Comparison of ENCODE assay signal across 15 mouse cellular contexts in genomic region chr11:88112078-88112477, GRCm38 (mm10). TPM values are rescaled to one million over a fixed set of nuclear protein-coding genes. Genes with fewer than 3 reads are reported as not detected.
A peak's percentile ranks its signal among the peaks of the same experiment; 100 is the strongest.
DNase-seq lines count a peak whose midpoint lies in the region; ATAC-seq and TF ChIP-seq lines count a peak whose summit lies in the region.
"Had no signal": no experiment of that assay in that cellular context is flagged by ENCODE, and none has a peak within 500 bp of the region (broad histone marks: within the 10 kb centered on the region; RNA-seq: fewer than 3 reads in every experiment).

No protein-coding gene starts in this region.

- H3K27me3 ChIP-seq in heart, embryonic 14.5 days (ENCODE audit: control insufficient read depth, insufficient read depth, low read length): no peaks in the 10 kb centered on the region
- H3K27me3 ChIP-seq in midbrain, embryonic 10.5 days (ENCODE audit: low read depth, poor library complexity, severe bottlenecking): no peaks in the 10 kb centered on the region
- H3K27me3 ChIP-seq in midbrain, postnatal 0 days (ENCODE audit: insufficient read depth, low read length): no peaks in the 10 kb centered on the region
- no peaks in the 10 kb centered on the region for H3K27me3 ChIP-seq in limb, embryonic 11.5 days (ENCODE audit: control insufficient read depth, insufficient read depth, low read length)

- peak overlapping the region; percentile 31 to 59; a peak in 3 of 4 replicates for H3K27ac ChIP-seq in heart, embryonic 14.5 days (replicated peaks in 1 of 2; ENCODE audit: control insufficient read depth in 1 of 2, insufficient read depth in 1 of 2, low read depth in 2 of 2, low read length in 2 of 2)
- H3K27ac ChIP-seq in midbrain, embryonic 10.5 days (replicated peaks): peak overlapping the region; percentile 57
- no peak overlapping the region for H3K27ac ChIP-seq in midbrain, postnatal 0 days (ENCODE audit: low read depth, low read length)
- 0 out of 2 replicates have a peak overlapping the region, but pooled peaks have one; percentile 14 for H3K27ac ChIP-seq in limb, embryonic 11.5 days (replicated peaks; ENCODE audit: low read depth, low read length)
- H3K27ac ChIP-seq: kidney, postnatal 0 days; macrophage had no signal

- H3K4me1 ChIP-seq in heart, embryonic 14.5 days (ENCODE audit: control insufficient read depth in 2 of 2, insufficient read depth in 2 of 2, low read length in 2 of 2): peaks cover 50 to 59% of the 10 kb centered on the region in 2 experiments
- H3K4me1 ChIP-seq in midbrain, embryonic 10.5 days: peaks cover 88% of the 10 kb centered on the region
- H3K4me1 ChIP-seq in midbrain, postnatal 0 days (ENCODE audit: insufficient read depth, low read length): peaks cover 6% of the 10 kb centered on the region; the same call in 1 of the 2 replicates
- H3K4me1 ChIP-seq in limb, embryonic 11.5 days (ENCODE audit: control insufficient read depth, insufficient read depth, low read length): peaks cover 19% of the 10 kb centered on the region

- H3K4me3 ChIP-seq in heart, embryonic 14.5 days (ENCODE audit: control insufficient read depth in 1 of 2, insufficient read depth in 1 of 2, low read depth in 1 of 2, low read length in 2 of 2): no peak overlapping the region
- H3K4me3 ChIP-seq in midbrain, embryonic 10.5 days: no peak overlapping the region
- H3K4me3 ChIP-seq in midbrain, postnatal 0 days (ENCODE audit: low read depth, low read length): no peak overlapping the region
- no peak overlapping the region for H3K4me3 ChIP-seq in limb, embryonic 11.5 days (ENCODE audit: low read depth, low read length)

- no peaks in the 10 kb centered on the region for H3K36me3 ChIP-seq in heart, embryonic 14.5 days (ENCODE audit: control insufficient read depth, insufficient read depth, low read length)
- peaks cover 5% of the 10 kb centered on the region for H3K36me3 ChIP-seq in midbrain, embryonic 10.5 days
- no peaks in the 10 kb centered on the region for H3K36me3 ChIP-seq in midbrain, postnatal 0 days (ENCODE audit: insufficient read depth, low read length)
- no peaks in the 10 kb centered on the region for H3K36me3 ChIP-seq in limb, embryonic 11.5 days (ENCODE audit: control insufficient read depth, insufficient read depth, low read length)

- TF ChIP-seq CTCF in midbrain, postnatal 0 days (IDR thresholded peaks at IDR 0.05): no peak

- ATAC-seq in heart, embryonic 14.5 days (ENCODE audit: insufficient number of reproducible peaks, insufficient read depth, low FRiP score, low read depth): no peak
- no peak for ATAC-seq in midbrain, postnatal 0 days (ENCODE audit: low FRiP score)
- ATAC-seq in limb, embryonic 11.5 days (ENCODE audit: insufficient number of reproducible peaks, low FRiP score, low TSS enrichment, low read depth): no peak
- ATAC-seq: CD4-positive, CD25-positive, alpha-beta regulatory T cell, adult 4 months; inflammation-experienced regulatory T-cells, adult 6 months had no signal

- 48% methylated on average over 13 of the region's 13 CpGs for WGBS in heart, embryonic 14.5 days
- WGBS in midbrain, embryonic 10.5 days: 54% methylated on average over 13 of the region's 13 CpGs
- whole genome bisulfite sequencing in midbrain, postnatal 0 days: 56% methylated on average over 13 of the region's 13 CpGs
- WGBS in limb, embryonic 11.5 days: 48% methylated on average over 13 of the region's 13 CpGs

- no peaks in the 10 kb centered on the region for H3K9me3 ChIP-seq in heart, embryonic 14.5 days (ENCODE audit: control insufficient read depth, low read length)
- no peaks in the 10 kb centered on the region for H3K9me3 ChIP-seq in midbrain, embryonic 10.5 days (replicated peaks)
- no peaks in the 10 kb centered on the region for H3K9me3 ChIP-seq in midbrain, postnatal 0 days (ENCODE audit: low read length)
- no peaks in the 10 kb centered on the region for H3K9me3 ChIP-seq in limb, embryonic 11.5 days (ENCODE audit: control insufficient read depth, low read length)

- intact Hi-C loops in heart, postnatal 25 days (cut with DNase I): no loop called here

- no peak overlapping the region for H3K4me2 ChIP-seq in heart, embryonic 14.5 days (ENCODE audit: low read length)
- H3K4me2 ChIP-seq in midbrain, postnatal 0 days (ENCODE audit: low read depth, low read length, poor library complexity, severe bottlenecking): no peak overlapping the region
- H3K4me2 ChIP-seq in limb, embryonic 11.5 days (ENCODE audit: low read depth, severe bottlenecking): no peak overlapping the region
- H3K4me2 ChIP-seq: lung, embryonic 14.5 days had no signal

- no peak for DNase-seq in heart, postnatal 25 days (ENCODE audit: low spot score)
- no peak for DNase-seq in midbrain, embryonic 10.5 days (ENCODE audit: low spot score)
- no peak for DNase-seq in midbrain, postnatal 0 days (ENCODE audit: low spot score)
- peak; percentile 57 for DNase-seq in adrenal gland, postnatal 10 days
- DNase-seq in limb, embryonic 11.5 days (ENCODE audit: low spot score): no peak
- no peak for DNase-seq in kidney, adult 11 months
- DNase-seq: cerebellum, adult 11-12 months; layer of hippocampus, adult 9-11 months; lung, embryonic 14.5 days; right cerebral cortex, postnatal 4 days had no signal

- H3K9ac ChIP-seq in heart, embryonic 14.5 days (ENCODE audit: low read length): peak overlapping the region; percentile 50; the same call in 1 of the 2 replicates
- H3K9ac ChIP-seq in midbrain, postnatal 0 days (replicated peaks; ENCODE audit: low read length, poor library complexity, severe bottlenecking): no peak overlapping the region
- no peak overlapping the region for H3K9ac ChIP-seq in limb, embryonic 11.5 days (ENCODE audit: low read length)
- H3K9ac ChIP-seq: lung, embryonic 14.5 days had no signal

RNA-seq across cellular contexts. Expression of gene Cuedc1, which starts 14.2 kb away (rescaled TPM):
- 14.3 and 17.0 TPM in 2 replicates for polyA plus RNA-seq in heart, embryonic 14.5 days (2014; fragmentation: Nextera tagmentation; extraction: Ambion mirVana)
- 10 to 100 TPM; 50.4 to 55.1 TPM for total RNA-seq in heart, postnatal 25 days (2021)
- 26.4 and 27.2 TPM in 2 replicates for polyA plus RNA-seq in midbrain, embryonic 10.5 days (2016; fragmentation: Nextera tagmentation; extraction: Ambion mirVana)
- total RNA-seq in midbrain, postnatal 0 days (2014; rRNA removed): 38.8 and 40.2 TPM in 2 replicates
- polyA plus RNA-seq in midbrain, postnatal 0 days (2015; fragmentation: Nextera tagmentation; extraction: Ambion mirVana): 32.7 and 37.5 TPM in 2 replicates
- total RNA-seq in adrenal gland, postnatal 10 days (2021): 10 to 100 TPM; 32.4 to 43.1 TPM
- 14.3 and 15.7 TPM in 2 replicates for polyA plus RNA-seq in limb, embryonic 11.5 days (2014; fragmentation: Nextera tagmentation; extraction: Ambion mirVana)

RNA-seq across cellular contexts. Expression of gene Vezf1, which starts 44.0 kb away (rescaled TPM):
- 23.9 and 26.2 TPM in 2 replicates for polyA plus RNA-seq in heart, embryonic 14.5 days (2014; fragmentation: Nextera tagmentation; extraction: Ambion mirVana)
- 10 to 100 TPM; 40.7 to 45.3 TPM for total RNA-seq in heart, postnatal 25 days (2021)
- 70.5 and 73.9 TPM in 2 replicates for polyA plus RNA-seq in midbrain, embryonic 10.5 days (2016; fragmentation: Nextera tagmentation; extraction: Ambion mirVana)
- total RNA-seq in midbrain, postnatal 0 days (2014; rRNA removed): 31.4 and 40.6 TPM in 2 replicates
- 29.7 and 30.9 TPM in 2 replicates for polyA plus RNA-seq in midbrain, postnatal 0 days (2015; fragmentation: Nextera tagmentation; extraction: Ambion mirVana)
- total RNA-seq in adrenal gland, postnatal 10 days (2021): 10 to 100 TPM; 37.8 to 41.3 TPM
- polyA plus RNA-seq in limb, embryonic 11.5 days (2014; fragmentation: Nextera tagmentation; extraction: Ambion mirVana): 63.7 and 67.5 TPM in 2 replicates
